Mouse (Mus musculus) kidney, adult 9 months (tissue): Measurements from ENCODE around the gene Art3.
"Not testable (repeated sequence)": the region's sequence is repeated elsewhere in the genome, so short reads cannot be mapped to it uniquely, and the experiment has no call there.

Experiments
- DNase-seq: peaks from one replicate; pipeline ENCODE4 v3.0.0; 2022

Gene Art3

DNA sequence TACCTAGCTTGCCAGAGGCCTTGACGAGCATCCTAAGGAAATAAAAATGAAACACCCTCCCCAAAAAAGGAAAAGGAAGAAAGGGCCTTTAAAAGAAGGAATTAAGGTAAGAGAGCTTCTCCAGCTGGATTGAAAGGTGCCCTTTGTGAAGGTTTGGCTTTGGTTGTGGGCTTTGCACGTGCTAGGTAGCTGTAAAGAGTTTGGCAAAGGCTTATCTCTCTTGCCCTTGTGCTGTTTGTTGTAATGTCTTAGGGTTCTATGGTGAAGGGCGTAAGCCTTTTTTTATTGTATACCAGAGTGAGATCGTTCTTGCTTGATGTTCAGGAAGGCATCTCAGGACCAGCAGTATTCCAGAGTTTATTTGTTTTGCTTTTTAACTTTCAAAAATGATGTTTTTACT is 9.0 kb downstream of the Art3 start:
- DNase-seq: no peak

GRCm38 (mm10) chr5:92345006-92345405 is 13.4 kb downstream of the Art3 start:
- DNase-seq: no peak

DNA sequence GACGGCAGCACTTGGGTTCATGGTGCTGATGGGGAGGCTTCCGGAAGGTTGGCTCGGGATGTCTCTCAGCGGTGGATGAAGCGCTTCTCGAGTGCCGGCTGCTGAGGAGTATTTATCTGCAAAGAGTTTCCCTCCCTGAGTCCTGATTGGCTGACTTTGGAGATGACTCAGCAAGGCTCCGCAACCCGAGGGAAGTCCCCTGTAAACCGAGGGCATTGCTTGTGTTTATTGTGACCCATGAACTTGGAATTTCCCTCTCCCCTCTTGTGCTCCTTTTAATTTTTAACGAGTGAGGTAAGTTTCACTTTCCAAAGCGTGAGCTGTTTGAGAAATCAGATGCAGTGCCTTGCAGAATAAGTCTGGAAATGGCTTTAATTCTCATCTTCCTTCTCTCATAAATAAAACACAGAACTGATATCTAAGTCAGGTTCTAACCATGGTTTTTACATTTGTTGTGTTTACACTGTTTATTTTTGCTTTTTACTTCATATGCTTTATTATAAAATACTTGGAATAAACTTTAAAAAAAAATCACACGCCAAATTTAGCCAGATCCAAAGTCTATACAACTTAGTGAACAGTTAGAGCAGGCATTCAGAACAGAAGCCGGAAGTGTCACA is 17.3 kb downstream of the Art3 start, which contains the start of gene Cxcl10:
Gene Cxcl10, minus strand, starts transcription at position 96 of the 620 bp plus-strand sequence.
- peak; percentile 89 for DNase-seq

GRCm38 (mm10) chr5:92349731-92350130 is 18.1 kb downstream of the Art3 start:
- no peak for DNase-seq

DNA sequence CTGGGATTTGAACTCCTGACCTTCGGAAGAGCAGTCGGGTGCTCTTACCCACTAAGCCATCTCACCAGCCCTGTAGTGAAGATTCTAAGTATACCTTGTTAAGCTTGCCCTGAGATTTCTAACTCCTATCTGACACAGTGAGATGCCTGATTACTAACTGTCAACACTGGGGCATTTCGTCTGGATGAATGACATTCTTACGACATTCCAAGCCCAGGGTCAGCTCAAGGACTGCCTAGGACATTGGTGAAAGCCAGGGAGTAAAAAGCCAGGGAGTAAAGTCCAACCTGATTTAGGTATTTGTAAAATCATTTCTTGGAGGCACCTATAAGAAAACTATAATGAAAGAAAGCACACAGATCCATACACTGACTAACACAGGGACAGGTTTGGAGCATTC is 21.1 kb downstream of the Art3 start:
- DNase-seq: not testable (repeated sequence)

GRCm38 (mm10) chr5:92353517-92353916 is 21.9 kb downstream of the Art3 start:
- DNase-seq: peak; percentile 61

DNA sequence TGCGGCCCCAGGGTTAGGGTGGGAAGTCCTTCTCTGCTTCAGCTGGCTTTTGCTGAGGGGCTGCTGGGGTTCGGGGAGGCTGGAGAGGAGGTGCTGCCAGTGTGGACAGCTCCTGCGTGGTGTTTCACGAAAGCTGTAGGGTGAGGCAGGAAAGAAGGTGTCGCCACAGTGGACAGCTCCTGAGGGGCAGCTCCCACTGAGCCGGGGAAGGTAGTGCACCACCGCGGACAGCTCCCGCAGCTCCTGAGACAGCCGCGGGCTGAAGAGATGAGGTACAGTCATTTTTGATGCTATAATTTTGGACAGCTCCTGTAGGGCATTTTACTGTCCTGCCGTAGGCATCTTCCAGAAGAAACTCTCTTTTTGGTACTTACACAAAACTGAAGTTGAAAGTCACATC is 26.4 kb downstream of the Art3 start:
- no peak for DNase-seq

GRCm38 (mm10) chr5:92358767-92359455 is 27.3 kb downstream of the Art3 start:
- DNase-seq: no peak

DNA sequence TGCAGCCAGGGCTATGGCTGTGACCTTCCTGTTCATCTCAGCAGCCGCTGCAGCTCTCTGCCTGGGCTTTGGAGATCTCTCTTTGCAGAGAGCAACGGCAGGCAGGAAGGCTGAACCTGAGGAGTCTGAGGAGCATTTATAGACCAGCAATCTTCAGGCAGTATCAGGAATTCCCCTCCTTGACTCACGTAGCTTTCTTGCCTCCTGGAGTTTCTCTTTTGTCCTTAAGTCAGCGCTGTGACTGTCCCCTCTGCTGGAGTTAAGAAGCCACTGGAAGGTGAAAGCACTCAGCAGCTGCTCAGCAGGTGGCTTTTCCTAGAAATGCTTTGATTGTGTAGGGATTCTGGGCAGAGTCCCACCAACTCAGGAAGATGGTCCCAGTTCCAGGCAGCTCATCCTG is 31.6 kb downstream of the Art3 start:
- no peak for DNase-seq

DNA sequence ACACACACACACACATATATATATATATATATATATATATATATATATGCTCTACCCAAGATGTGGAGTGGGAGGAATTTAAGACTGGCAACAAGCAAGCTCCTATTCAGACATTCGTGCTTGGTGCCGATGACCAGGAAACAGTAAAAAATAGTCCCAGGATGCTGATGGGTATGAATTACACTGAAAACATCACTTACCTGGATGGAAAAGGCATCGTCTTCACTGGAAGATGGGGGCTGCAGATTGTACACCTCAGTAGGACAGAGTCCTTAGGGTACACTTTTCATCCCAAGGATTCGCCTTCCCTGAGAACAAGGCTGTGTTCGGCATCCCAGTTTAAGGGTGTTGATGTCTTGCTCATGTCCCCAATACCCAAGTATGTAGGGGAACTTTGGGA is 32.4 kb downstream of the Art3 start:
- DNase-seq: no peak

- peak; percentile 69 for DNase-seq
Measured at GRCm38 (mm10) chr5:92365146-92365705, 33.6 kb downstream of the Art3 start.

DNA sequence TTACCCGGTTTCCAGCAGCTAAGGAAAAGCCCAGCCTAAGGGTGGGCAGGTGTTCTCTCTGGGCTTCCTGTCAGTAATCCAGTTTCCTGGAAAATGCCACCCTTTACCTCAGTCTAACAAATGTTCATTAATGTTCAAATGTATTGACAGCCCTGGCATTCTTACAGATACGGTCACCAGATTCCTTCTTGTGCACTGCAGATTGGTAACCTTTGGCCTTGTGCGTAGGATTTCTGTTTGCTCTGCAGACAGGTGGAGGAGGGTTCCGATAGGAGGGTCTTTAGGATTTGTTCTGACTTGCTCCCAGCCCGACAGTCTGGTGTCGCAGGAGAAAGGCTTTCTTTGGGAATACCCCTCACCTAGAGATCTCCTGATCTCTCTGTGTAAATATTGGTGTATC is 34.9 kb downstream of the Art3 start:
- DNase-seq: no peak

DNA sequence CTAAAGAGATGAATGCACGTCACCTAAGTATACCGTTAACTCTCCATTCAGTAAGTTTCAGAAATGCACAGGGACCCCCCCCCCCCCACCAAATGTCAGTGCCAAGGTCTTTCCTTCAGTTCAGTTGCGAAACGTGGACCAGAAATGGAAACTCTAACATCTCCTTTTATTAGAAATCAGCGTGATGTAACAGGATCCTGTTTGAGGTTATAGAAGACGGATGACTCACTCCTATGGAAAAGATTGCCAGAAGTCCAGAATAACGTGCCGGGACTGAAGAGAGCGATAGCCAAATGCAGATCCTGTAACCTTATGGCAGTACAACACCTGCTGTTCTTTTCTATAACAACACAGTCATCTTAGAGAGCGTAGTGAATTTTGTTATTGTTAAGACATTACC is 36.8 kb downstream of the Art3 start:
- DNase-seq: no peak

DNA sequence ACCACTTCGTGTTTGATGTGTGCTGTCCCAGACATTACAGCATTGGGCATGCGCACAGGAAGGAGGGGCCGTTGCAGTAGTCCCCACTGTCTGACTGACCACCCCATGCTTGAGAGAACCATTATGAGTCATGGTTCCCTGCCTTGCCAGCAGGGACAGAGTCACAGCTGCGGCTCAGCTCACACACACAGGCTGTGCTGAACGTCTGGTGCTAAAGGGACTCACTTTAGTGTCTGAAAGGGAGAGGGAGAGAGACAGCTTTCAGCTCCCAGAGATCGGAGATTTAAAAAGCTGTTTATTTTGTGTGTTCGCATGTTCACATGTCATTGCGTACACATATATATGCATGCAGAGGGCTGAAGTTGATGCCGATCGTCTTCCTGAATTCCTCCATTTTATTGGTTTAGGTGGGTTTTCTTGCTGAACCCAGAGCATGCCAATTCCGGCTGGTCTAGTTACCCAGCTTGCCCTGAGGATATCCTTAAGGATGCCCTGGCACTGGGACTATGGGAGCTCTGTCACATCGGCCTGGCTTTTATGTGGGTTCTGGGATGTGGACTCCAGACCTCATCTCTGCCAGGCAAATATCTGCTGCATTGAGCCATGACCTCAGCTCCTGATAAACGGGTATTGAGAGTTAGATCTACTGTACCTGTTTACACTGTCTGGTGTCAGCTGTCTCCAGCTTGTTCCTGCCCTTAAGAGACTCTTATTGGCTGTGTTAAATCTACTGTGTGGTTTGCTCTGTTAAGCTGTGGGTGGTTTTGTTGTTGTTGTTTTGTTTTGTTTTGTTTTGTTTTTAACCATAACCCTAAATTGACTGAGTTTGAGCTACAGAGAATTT is 37.7 kb downstream of the Art3 start:
- DNase-seq: no peak

DNA sequence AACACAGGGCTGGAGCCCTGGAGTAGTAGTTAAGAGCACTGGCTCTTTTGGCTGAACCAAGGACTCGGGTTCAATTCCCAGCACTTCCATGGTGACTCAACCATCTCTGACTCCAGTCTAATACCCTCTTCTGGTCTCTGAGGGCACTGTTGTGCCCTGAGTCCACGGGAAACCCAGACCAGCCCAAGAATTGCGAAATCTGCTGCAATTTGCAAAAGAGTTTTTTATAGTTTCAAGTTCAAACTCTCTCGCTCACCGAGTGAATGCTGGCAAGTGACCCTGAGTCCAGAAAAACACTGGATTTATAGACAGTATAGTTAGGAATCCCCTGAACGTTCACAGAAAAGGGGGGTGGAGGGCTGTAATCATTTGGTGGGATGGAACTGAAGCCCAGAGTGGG is 38.8 kb downstream of the Art3 start:
- DNase-seq: no peak

GRCm38 (mm10) chr5:92370891-92371290 is 39.3 kb downstream of the Art3 start:
- no peak for DNase-seq

DNA sequence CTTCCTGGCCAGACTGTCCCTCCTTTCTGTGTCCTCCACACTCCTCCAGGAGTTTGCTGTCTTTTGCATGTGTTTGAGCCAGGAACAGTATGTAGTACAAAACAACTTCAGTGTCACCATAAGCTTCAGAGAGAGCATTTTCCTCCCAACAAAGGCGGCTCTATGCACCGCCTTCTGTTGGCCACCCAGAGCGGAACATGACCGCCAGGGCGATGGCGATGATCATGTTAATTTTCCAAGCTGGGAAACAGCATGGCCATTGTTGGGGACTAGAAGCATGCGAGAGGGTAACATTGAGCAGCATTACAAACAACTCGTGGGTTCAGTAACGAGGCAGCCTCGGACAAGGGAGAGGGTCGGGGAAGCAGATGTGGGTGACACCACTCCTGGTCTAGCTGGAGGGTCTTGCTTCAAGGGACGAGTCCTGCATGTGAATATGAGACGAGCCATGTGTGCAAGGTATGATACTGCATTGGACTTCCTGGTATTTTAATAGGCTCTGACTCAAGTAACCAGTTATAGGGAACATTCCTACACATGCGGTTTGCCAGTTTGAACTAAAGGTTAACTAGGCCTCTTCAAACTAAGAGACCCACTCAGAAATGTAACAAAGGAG is 39.8 kb downstream of the Art3 start:
- DNase-seq: no peak

DNA sequence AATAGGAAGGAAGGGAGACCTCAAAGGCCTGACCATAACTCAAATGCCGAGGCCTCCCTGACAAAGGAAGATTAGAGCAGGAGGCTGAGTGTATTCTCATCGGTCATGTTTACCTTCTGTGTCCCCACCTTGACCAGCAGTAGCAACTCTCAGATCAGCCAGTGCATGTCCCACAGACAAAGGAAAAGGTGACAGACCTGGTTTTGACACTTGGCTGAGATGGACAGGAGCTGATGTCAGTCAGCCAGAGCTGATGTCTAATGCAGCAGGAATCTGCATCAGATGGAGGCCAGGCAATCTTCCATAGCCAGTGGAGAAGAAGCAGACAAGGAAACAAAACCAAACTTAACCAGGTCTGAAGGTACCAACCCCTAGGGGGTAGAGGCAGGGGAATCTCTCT is 41.0 kb downstream of the Art3 start:
- no peak for DNase-seq

GRCm38 (mm10) chr5:92374721-92375142 is 43.1 kb downstream of the Art3 start:
- DNase-seq: peak; percentile 76

DNA sequence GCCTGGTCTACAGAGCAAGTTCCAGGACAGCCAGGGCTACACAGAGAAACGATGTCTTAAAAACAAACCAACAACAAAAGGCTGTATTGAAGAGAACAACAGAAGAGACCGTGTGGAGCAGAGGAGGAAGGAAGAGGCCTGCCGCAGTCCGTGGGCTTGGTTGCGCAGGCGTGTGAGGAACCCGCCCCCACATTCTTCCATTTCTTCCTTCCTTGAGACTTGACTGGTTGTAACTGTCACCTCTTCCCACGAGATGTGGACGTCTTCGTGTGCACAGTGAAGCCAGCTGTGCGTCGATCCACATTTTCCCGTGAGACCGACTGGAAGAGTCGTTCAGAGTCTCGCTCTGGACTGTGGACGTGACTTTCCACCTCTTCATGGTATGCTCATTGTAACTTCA is 43.7 kb downstream of the Art3 start:
- no peak for DNase-seq

DNA sequence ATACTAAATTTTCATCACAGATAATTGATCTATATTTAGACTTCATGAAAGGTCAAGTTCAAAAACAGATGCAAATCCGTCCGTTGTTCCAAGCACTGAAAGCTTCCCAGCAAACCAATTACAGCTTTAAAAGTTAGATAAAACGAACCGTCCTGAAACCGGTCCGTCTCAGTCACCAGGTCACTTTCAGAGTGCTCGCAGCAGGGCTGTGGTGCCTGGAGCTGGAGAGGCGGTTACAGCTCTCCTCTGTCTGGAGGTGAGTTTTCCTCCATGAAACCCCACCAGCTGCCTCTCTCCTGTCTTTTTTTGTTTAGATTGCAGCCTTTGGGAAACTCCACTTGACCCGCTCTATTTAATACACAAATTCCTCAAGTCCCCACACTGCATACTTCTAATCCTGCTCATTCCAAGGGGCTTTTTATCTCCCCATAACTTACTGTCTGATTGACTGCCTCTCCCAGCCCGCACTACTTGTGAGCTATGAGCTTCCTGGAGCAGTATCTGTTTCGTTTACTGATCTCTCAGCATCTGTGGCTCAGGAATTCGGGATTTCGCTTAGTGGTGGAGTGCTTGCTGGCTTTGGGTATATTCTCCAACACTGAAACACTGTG is 45.3 kb downstream of the Art3 start:
- DNase-seq: no peak

DNA sequence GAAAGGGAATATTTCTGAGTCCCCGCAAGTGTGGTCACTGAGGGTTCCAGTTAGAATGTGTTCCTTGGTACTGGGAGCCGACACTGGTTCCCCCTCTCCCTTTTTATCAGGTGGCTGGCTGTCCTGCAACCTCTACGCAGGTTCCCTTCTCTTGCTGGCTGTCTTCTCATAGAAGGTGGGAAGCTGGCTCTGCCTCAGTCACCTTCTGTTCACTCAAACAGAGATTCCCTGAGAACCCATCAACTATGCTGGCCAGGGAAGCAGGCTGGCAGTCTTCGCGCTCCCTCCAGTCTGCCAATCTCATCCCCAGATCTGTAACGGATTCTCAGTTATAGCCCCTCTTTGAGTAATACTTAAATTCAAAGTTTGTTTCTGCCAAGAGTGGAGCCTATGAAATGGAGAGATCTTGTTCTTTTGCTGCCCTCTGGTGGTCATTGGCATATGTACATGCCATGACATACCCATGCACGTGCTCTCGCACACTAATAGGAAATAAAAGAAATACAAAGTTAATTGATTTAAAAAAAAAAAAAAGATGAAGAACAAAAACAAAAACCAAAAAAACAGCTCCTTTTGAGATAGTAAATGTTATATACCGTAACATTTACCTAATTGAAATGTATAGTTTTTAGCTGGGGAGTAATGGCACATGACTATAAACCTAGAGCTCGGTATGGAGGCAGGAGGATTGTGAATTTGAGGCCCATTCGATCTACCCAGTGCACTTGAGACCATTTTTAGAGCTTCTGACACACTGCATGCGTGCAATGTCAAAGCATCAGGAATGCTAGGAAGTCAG is 50.1 kb downstream of the Art3 start:
- DNase-seq: peak; percentile 90
